ENCODE assay signal across 11 mouse cellular contexts in the genomic region with DNA sequence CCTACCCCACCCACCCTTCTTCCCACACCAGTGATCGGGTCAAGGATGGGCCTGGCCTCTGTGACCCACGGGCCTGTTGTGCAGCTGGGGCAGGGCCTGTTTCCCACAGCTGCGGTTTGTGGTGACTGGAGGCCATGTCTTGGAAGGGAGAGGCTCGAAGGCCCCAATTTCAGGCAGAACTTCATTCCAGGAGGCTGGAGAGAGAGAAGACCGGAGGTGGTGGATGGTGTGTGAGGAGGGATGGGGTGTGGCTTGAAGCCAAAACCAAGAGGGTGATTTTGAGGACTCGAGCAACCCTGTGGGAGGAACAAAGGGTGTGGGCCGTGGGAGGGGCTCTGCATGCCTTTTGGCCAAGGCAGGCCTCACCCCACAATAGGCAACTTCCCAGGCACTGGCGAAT.
DNase-seq lines count a peak whose midpoint lies in the region; ATAC-seq lines count a peak whose summit lies in the region.
"Had no signal": no experiment of that assay in that cellular context is flagged by ENCODE, and none has a peak within 500 bp of the region (broad histone marks: within the 10 kb centered on the region; RNA-seq: fewer than 3 reads in every experiment).

No protein-coding gene starts in this region.

- no peak for DNase-seq in midbrain, embryonic 10.5 days (ENCODE audit: low spot score)
- DNase-seq in ES-CJ7 (ENCODE audit: low read depth, low spot score): peak; percentile 85
- DNase-seq in gastrocnemius, adult 8-10 months (ENCODE audit: low spot score in 2 of 2): no peak
- DNase-seq in layer of hippocampus, adult 11-12 months (ENCODE audit: low spot score): no peak
- no peak for DNase-seq in layer of hippocampus, postnatal 36 days
- DNase-seq: adrenal gland, adult 2 months had no signal

- peaks cover 54% of the 10 kb centered on the region for H3K27me3 ChIP-seq in midbrain, embryonic 10.5 days (ENCODE audit: low read depth, poor library complexity, severe bottlenecking)
- no peaks in the 10 kb centered on the region for H3K27me3 ChIP-seq in midbrain, embryonic 15.5 days (replicated peaks)
- 0 out of 2 replicates have a peak, but pooled peaks cover 5% of the 10 kb centered on the region for H3K27me3 ChIP-seq in limb, embryonic 13.5 days

- WGBS in midbrain, embryonic 10.5 days: 72% methylated on average over 8 of the region's 8 CpGs
- WGBS in midbrain, embryonic 15.5 days: 64% methylated on average over 8 of the region's 8 CpGs
- 48% methylated on average over 8 of the region's 8 CpGs for WGBS in limb, embryonic 13.5 days

- H3K9ac ChIP-seq in midbrain, embryonic 15.5 days: no peak overlapping the region
- no peak overlapping the region for H3K9ac ChIP-seq in limb, embryonic 13.5 days

- peaks cover 21% of the 10 kb centered on the region for H3K4me1 ChIP-seq in midbrain, embryonic 10.5 days
- no peaks in the 10 kb centered on the region for H3K4me1 ChIP-seq in midbrain, embryonic 15.5 days
- peaks cover 21% of the 10 kb centered on the region for H3K4me1 ChIP-seq in limb, embryonic 13.5 days

- no peaks in the 10 kb centered on the region for H3K36me3 ChIP-seq in midbrain, embryonic 10.5 days
- no peaks in the 10 kb centered on the region for H3K36me3 ChIP-seq in midbrain, embryonic 15.5 days (replicated peaks)
- H3K36me3 ChIP-seq in limb, embryonic 13.5 days: no peaks in the 10 kb centered on the region

- no peaks in the 10 kb centered on the region for H3K9me3 ChIP-seq in midbrain, embryonic 10.5 days (replicated peaks)
- H3K9me3 ChIP-seq in midbrain, embryonic 15.5 days: no peaks in the 10 kb centered on the region
- H3K9me3 ChIP-seq in limb, embryonic 13.5 days: no peaks in the 10 kb centered on the region

- no peak overlapping the region for H3K4me3 ChIP-seq in midbrain, embryonic 10.5 days
- H3K4me3 ChIP-seq in midbrain, embryonic 15.5 days: no peak overlapping the region
- no peak overlapping the region for H3K4me3 ChIP-seq in limb, embryonic 13.5 days
- H3K4me3 ChIP-seq: left cerebral cortex, adult 2 months had no signal

- ATAC-seq in midbrain, embryonic 15.5 days (replicated peaks): no peak
- ATAC-seq in limb, embryonic 13.5 days (ENCODE audit: low FRiP score, low read depth): peak; percentile 30; the same call in 1 of the 2 replicates
- peak; percentile 49; the same call in 1 of the 2 replicates for ATAC-seq in megakaryocyte-erythroid progenitor cell, adult 5-6 weeks (replicated peaks; ENCODE audit: low FRiP score, low TSS enrichment, poor library complexity, severe bottlenecking)

- H3K4me2 ChIP-seq in midbrain, embryonic 15.5 days: no peak overlapping the region
- H3K4me2 ChIP-seq in limb, embryonic 13.5 days (replicated peaks): no peak overlapping the region

- H3K27ac ChIP-seq in midbrain, embryonic 10.5 days (replicated peaks): peak overlapping the region; percentile 42; the same call in 1 of the 2 replicates
- no peak overlapping the region for H3K27ac ChIP-seq in midbrain, embryonic 15.5 days
- H3K27ac ChIP-seq in limb, embryonic 13.5 days: no peak overlapping the region
- H3K27ac ChIP-seq: left cerebral cortex, adult 2 months; macrophage had no signal
